In the genomic region with DNA sequence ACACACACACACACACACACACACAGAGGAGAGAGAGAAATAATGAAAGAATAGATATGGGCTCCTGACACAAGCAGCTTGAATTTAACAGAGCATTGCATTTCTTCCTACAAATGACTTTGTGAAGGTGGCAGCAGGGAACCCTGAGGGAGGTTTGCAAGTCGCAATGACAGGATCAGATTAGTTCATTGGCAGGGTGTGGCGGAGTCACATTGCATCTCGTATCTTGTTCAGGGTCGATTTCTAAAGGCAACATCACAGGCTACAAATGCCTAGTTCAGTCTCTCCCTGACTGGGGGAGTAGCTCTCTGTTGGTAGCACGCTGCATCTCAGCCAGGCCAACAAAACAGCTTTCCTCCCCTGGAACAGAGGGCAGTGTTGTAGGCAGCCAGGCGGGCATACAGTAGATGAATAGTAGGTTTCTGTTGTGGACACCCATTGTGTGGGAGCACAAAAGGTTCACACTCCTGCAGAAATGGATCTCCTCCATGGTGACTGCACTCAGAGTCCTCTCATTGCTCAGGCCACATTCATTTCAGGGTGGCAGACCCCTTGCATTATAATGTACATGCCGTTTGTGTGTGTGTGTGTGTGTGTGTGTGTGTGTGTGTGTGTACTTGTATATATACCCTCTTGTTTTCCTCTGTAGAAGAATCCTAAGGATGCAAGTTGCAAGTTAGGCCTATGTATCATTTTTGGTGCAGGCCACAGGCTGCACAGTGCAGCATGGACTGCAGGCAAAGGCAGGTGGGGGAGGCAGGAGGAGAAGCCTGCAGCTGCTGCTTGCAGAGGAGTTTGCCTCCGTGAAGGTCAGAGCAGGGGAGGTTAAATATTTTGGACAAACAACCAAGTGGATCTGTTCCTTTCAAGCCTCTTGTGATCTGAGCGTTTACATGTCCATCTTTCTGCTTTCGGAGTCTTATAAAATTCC, we compare ENCODE assay signal across 12 mouse cellular contexts. TPM values are rescaled to one million over a fixed set of nuclear protein-coding genes. Genes with fewer than 3 reads are reported as not detected.
DNase-seq lines count a peak whose midpoint lies in the region; ATAC-seq and TF ChIP-seq lines count a peak whose summit lies in the region.
"Had no signal": no experiment of that assay in that cellular context is flagged by ENCODE, and none has a peak within 500 bp of the region (broad histone marks: within the 10 kb centered on the region; RNA-seq: fewer than 3 reads in every experiment).

No protein-coding gene starts in this region.

- TF ChIP-seq CTCF in gastrocnemius, adult 2 months (IDR thresholded peaks at IDR 0.05) = no peak

- intact Hi-C loops in gastrocnemius, adult 2 months (cut with DNase I) = loop anchor here (5.0 kb wide), 1 partner anchor 43 kb away; no protein-coding TSS in a partner anchor
- intact Hi-C loops in gastrocnemius, postnatal 14 days (cut with DNase I; ENCODE audit: low total_unique reads) = no loop called here

- H3K9ac ChIP-seq in hindbrain, embryonic 16.5 days (ENCODE audit: low read depth, low read length) = peak overlapping the region; percentile 31; the same call in 1 of the 2 replicates
- H3K9ac ChIP-seq: embryonic facial prominence, embryonic 15.5 days; liver, embryonic 15.5 days had no signal

- no peak overlapping the region for H3K4me2 ChIP-seq in hindbrain, embryonic 16.5 days (ENCODE audit: low read length)
- H3K4me2 ChIP-seq: embryonic facial prominence, embryonic 15.5 days; liver, embryonic 15.5 days had no signal

- peaks cover 2% of the 10 kb centered on the region; the same call in 1 of the 2 replicates for H3K4me1 ChIP-seq in hindbrain, embryonic 16.5 days (ENCODE audit: control insufficient read depth, insufficient read depth, low read depth, low read length)
- H3K4me1 ChIP-seq: embryonic facial prominence, embryonic 15.5 days; liver, embryonic 15.5 days had no signal

- peak overlapping the region; percentile 72 for H3K27ac ChIP-seq in gastrocnemius, adult 2 months
- peak overlapping the region; percentile 48 for H3K27ac ChIP-seq in hindbrain, embryonic 16.5 days (ENCODE audit: low read depth, low read length)
- H3K27ac ChIP-seq: embryonic facial prominence, embryonic 15.5 days; liver, embryonic 15.5 days had no signal

- 41% methylated on average over 10 of the region's 10 CpGs for WGBS in hindbrain, embryonic 16.5 days

- H3K36me3 ChIP-seq in hindbrain, embryonic 16.5 days (ENCODE audit: control insufficient read depth, insufficient read depth, low read length) = no peaks in the 10 kb centered on the region
- H3K36me3 ChIP-seq: embryonic facial prominence, embryonic 15.5 days; liver, embryonic 15.5 days had no signal

- H3K4me3 ChIP-seq in gastrocnemius, adult 2 months = no peak overlapping the region
- no peak overlapping the region for H3K4me3 ChIP-seq in hindbrain, embryonic 16.5 days (ENCODE audit: low read length)
- H3K4me3 ChIP-seq: embryonic facial prominence, embryonic 15.5 days; liver, embryonic 15.5 days had no signal

- peak; percentile 82 for ATAC-seq in hindbrain, embryonic 16.5 days

- H3K27me3 ChIP-seq in hindbrain, embryonic 16.5 days (replicated peaks; ENCODE audit: control insufficient read depth, insufficient read depth, low read length) = no peaks in the 10 kb centered on the region
- H3K27me3 ChIP-seq: embryonic facial prominence, embryonic 15.5 days; liver, embryonic 15.5 days had no signal

- DNase-seq in gastrocnemius, adult 2 months = peak; percentile 51
- no peak for DNase-seq in gastrocnemius, postnatal 14 days
- DNase-seq in ovary, postnatal 36 days (ENCODE audit: low spot score) = peak; percentile 12
- DNase-seq in ovary, postnatal 14 days (ENCODE audit: low spot score) = no peak
- peak; percentile 47 for DNase-seq in testis, postnatal 10 days (ENCODE audit: low spot score)
- DNase-seq in urinary bladder, postnatal 10 days (ENCODE audit: low spot score) = no peak
- DNase-seq in B cell, adult 2 months = no peak
- DNase-seq: right cerebral cortex, postnatal 14 days had no signal

- no peaks in the 10 kb centered on the region for H3K9me3 ChIP-seq in hindbrain, embryonic 16.5 days (ENCODE audit: control insufficient read depth, low read length)
- H3K9me3 ChIP-seq: embryonic facial prominence, embryonic 15.5 days; liver, embryonic 15.5 days had no signal

RNA-seq across cellular contexts. Expression of a gene that starts 58.5 kb away (rescaled TPM):
- total RNA-seq in gastrocnemius, adult 2 months (2021) = 1 to 10 TPM; 6.5 to 7.7 TPM
- 1 to 10 TPM; 5.0 to 6.3 TPM for total RNA-seq in gastrocnemius, postnatal 14 days (2021)
- polyA plus RNA-seq in hindbrain, embryonic 16.5 days (2015; fragmentation: Nextera tagmentation; extraction: Ambion mirVana) = 22.1 and 24.7 TPM in 2 replicates
- total RNA-seq: hematopoietic stem cell, adult 5-6 weeks had no signal

Comparison
In these comparisons a context has a peak if more than half of its experiments do, and no peak if none do; other contexts are left out.
1. DNase-seq: peak in gastrocnemius, adult 2 months (single experiment), ovary, postnatal 36 days (single experiment) and testis, postnatal 10 days (single experiment); none in gastrocnemius, postnatal 14 days (single experiment), ovary, postnatal 14 days (single experiment), urinary bladder, postnatal 10 days (single experiment) and B cell, adult 2 months (0 of 2).